Mouse (Mus musculus) thymus, postnatal 0 days (tissue): Measurements from ENCODE around the gene Gphn. TPM values are rescaled to one million over a fixed set of nuclear protein-coding genes. Genes with fewer than 3 reads are reported as not detected.

Experiments
- DNase-seq: peaks from one replicate; pipeline ENCODE4 v3.0.0-alpha.2; 2015; ENCODE audit warnings: low spot score
- polyA plus RNA-seq: library from polyadenylated mRNA; unstranded; fragments of >200 nt; fragmentation: Nextera tagmentation; extraction: Ambion mirVana; gene quantifications from 2 replicates; pipeline ENCODE4 v1.2.1, GENCODE M21; 2015

Gene Gphn
- 8.9 and 10.0 TPM in 2 replicates for polyA plus RNA-seq

DNA sequence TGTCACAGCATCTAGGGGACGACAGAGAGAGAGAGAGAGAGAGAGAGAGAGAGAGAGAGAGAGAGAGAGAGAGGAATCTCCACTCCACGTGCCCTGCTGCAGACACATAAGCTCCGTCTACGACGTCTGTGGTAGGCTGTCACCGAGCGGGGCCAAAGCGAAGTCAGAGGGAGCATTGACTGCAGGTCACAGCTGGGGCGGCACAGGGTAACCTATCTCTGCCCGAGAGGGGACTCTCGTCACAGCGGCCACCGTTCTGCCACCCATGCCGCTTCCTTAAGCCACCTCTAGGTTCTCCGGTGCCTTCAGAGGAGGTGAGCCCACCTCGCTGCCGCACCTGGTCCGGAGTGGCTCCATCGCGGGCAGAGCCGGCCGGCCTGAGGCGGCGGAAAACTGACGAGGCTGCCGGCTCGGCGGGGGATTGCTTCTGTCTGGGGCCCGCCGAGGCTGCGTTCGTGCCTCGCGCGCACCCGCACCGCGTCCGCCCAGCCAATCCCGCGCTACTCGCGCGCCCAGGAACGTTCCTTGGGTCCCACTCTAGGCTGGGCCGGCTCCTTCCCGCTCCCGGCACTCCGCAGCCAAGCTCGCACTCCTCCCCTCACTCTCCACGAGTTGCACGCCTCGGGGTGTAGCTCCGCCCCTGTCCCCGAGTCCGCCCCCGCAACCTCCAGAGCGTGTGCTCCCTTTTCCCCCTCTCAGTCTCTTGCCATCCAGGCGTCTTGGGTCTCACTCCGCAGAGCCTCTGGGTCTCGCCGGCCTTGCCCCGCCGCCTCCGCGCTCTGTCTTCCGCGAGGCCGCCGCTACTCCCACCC, at the start of gene Gphn:
Gene Gphn, plus strand, starts transcription at position 673 of the 812 bp plus-strand sequence.
- peak; percentile 82 for DNase-seq

DNA sequence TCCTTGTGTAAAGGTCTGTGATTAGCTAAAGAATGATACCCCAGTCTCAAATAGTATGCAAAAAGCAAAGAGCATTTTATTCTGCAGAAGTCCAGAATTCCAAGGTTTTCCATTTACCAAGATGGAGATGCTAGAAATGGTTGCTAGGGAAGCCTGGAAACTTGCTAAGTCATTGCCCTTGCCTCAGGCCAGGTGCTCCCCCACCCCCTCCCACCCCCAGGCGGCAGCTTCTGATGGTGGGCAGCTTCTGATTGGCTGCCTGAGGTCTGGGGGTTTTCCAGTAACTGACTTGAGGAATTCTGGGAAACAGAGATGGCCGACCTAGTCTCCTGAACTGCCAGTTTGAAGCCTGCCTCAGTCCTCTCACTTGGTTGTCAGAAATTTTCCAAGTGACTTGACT, 44.7 kb upstream of the Gphn start:
- no peak for DNase-seq

DNA sequence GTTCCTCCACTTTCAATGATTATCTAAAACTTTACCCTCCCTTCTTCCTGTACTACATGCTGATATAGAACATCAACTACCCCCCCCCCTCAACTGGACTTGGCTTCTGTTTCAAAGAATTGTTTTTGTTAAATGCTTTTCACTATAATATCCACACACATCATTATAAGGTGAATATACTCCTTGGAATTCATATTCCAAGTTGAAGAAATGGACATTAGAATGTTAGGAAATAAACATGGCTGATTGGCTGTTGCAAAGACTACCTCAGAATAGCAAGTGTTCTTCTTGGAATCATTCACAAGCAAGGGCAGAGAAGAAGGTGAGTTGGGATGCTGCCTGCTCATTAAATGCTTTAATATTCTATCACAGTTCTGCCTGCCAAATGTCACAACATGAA, 32.2 kb upstream of the Gphn start, which contains the start of gene Gm6657:
Gene Gm6657, plus strand, starts transcription at position 301 of the 400 bp plus-strand sequence.
- no peak for DNase-seq

DNA sequence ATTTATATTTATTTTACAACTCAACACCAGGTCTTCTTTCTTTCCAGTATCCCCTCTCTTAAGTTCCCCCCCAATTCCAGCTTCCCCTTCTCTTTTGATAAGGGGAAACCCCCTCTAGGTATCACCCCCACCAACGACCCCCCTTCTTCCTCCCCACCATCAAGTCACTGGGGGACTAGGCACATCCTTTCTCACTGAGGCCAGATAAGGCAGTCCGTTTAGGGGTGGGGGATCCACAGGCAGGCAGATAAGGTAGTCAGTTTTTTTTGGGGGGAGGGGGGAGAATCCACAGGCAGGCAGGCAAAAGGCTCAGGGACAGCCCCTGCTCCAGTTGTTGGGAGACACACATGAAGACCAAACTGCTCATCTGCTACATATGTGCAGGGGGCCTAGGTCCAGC, 30.8 kb upstream of the Gphn start:
- no peak for DNase-seq

DNA sequence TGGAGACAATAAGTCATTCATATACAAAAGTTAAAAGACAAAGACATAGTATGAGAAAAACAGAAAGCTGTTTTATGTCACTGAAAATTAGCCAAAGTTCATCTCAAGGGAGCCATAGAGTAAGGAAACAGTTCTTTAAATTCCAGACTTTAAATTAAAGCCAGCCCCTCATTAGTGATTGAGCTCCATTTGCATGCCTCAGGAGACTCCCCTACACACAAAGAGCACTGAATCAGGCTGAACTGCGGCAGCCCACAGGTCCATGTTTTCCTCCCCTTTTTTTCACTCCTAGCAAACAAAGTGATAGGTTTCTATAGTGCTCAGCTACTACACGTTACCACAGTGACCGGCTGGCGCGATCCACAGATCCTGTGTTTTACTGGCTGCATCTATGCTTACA, 22.5 kb upstream of the Gphn start:
- no peak for DNase-seq

DNA sequence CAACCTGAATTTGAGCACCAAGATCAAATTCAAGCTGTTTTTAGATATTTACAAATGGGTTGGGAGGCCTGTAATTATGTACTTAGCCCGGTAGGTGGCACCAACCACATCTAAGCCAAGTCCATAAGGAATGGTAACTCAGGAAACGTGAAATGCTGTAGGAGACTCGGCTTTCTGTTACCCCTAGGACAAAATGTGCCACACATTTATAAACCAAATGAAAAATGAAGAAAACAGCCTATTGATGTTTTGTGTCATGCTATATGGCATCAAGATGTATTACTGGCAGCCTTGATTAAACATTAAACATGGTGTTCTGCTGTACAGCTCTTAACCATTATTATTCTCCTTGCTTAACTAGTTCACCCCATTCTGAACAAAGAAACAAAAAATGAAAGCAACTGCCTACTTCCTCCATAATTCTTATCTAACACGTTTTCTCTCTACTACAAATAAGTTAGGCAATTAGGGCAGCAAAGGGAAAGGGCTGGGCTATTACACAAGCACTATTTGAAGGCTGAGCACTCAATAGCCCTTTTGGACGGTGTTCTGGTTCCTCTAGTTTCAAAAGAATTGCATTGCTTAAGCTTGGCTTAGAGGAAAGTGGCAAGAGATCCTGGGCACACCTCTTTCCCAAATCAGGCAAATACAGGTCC, 20.1 kb upstream of the Gphn start:
- peak; percentile 62 for DNase-seq

DNA sequence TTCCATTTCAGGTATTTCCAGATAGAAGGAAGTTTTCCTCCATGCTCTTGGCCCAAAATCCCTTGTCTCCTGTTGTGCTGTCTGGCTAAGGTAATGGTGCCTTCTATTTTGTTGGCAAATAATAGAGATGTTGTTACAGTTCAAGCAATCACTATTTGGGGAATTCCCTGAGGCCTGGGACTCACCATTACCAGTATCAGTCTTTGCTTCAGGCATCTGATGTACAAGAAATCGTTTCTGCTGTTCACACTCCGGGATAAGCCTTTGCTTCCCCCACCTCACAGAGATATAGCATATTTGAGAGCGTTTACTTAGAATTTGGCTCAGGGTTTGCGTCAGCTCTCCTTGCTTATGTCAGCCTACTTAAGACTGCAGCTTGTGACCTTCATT, 19.6 kb upstream of the Gphn start:
- DNase-seq, result no peak

- DNase-seq, result no peak
These were observed 16.3 kb upstream of the Gphn start for GRCm38 (mm10) chr12:78209856-78210255.

GRCm38 (mm10) chr12:78215490-78215889, 10.7 kb upstream of the Gphn start:
- DNase-seq, result no peak

- DNase-seq, result no peak
These were observed 6.9 kb upstream of the Gphn start for GRCm38 (mm10) chr12:78219191-78219825.

DNA sequence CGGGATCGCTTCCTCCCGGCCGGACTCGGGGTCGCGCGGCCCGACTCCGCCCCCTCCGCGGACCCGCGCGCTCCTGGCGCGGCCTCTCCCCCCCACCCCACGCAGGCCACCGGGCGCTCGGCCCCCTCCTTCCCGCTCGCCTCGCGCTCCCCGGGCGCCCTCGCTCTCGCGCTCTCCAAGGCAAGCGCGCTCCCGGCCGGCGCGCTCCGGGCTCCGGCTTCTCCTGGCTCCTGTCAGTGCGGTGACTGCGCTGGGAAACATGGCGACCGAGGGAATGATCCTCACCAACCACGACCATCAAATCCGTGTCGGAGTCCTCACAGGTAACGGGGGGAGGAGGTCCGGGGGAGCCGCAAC, 318 bp downstream of the Gphn start:
- DNase-seq, result no peak

- peak; percentile 31 for DNase-seq
These were observed 1.1 kb downstream of the Gphn start for GRCm38 (mm10) chr12:78227021-78227932.

- DNase-seq, result no peak
These were observed 2.0 kb downstream of the Gphn start for GRCm38 (mm10) chr12:78228139-78228538.

- DNase-seq, result no peak
These were observed 6.4 kb downstream of the Gphn start for GRCm38 (mm10) chr12:78232560-78232959.

DNA sequence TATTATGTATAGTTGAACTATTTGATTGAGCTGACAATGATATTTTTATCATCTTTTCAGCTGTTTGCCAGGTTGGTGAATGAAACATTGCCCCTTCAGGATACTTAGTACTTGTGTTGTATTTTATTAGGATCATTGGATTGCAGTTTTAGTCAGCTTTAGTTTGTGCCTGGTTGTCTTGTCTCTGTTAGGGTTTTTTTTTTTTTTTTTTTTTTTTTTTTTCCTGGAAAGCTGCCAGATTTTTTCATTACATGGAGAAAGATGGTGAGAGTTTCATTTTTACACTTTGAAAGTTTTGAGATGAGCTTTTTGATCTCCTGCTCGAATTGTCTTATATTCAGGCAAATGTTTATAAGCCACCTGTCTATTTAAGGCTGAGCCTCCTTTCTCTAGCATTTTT, 22.2 kb downstream of the Gphn start:
- DNase-seq, result no peak

GRCm38 (mm10) chr12:78249151-78249550, 23.0 kb downstream of the Gphn start:
- DNase-seq, result no peak

- DNase-seq, result no peak
These were observed 51.2 kb downstream of the Gphn start for GRCm38 (mm10) chr12:78277386-78277785.

DNA sequence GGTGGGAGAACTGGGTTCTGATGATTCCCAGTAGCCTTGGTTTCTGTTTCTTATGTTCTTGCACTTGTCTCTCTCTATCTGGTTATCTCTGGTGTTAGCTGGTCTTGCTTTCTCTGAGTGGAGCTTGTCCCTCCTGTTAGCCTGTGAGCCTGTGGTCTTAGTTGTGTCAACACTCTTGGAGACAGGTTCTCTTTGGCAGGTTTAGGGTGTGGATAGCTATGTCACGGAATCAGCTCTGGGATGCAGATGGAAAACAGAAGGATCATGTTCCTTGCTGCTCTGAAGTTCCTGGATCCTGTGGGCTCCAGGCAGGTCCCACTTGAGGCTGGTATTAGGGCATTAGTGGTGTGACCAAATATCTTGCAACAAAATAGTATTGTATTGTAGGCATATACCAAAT, 64.2 kb downstream of the Gphn start:
- no peak for DNase-seq

DNA sequence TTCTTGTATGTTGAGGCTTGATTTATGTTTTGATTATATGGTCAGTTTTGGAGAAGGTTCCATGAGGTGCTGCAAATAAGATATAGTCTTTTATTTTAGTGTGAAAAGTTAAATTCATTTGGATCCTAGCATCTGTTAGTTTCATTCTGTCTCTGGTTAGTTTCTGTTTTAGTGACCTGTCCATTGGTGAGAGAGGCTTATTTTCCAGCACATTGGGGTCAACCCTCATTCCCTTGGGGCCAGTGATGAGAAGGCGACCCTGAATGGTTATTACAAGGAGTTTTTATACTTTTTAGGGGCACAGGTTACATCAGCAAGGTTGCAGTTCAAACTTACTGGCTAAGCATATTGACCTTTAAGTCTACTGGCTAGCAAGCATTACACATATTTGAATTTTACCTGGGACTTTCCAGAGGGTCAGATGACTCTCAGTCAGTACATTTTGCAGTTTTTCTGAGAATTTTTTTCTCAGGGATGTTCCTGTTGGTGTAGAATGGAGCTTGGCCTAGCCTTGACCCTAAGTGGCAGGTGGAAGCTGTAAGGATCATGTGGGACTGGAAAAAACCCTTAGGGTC, 72.7 kb downstream of the Gphn start:
- DNase-seq, result no peak

DNA sequence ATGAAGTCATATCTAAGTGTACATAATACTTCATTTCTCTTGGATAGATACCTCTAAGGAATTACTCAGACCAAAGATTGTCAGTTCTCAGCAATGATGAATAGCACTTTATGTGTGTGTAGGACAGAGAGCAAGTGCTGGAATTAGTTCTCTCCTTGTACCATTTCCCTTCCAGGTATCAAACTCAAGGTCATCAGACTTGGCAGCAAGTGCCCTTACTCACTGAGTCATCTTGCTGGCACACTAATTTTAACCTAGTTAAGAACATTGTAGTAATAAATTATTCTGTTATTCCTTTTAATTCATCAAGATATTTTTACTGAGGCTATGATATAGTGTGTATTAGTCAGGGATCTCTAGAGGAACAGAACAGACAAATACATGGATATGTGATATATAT, 88.9 kb downstream of the Gphn start:
- DNase-seq, result no peak

DNA sequence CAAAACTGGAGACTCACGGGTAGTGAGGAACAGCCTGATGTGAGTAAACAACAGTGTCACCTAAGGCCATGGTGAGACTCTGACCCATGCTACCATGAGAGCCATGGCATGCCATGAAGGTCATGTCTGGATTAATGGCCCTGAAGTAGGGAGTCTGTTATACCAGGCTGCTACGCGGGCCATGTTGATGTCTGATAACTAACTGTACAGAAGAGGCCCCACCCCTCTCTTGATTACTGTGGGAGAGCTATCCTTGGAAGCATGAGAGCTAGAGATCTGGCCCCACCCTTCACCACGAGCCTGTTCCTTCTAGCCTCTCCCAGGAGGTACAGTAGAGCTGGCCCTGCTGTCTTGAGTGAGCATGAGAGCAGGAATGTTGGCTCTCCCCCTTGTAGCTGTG, 101.8 kb downstream of the Gphn start:
- DNase-seq, result no peak
